Mouse (Mus musculus): ENCODE data around the gene Eif3i. TPM values are rescaled to one million over a fixed set of nuclear protein-coding genes. Genes with fewer than 3 reads are reported as not detected.

Eif3i gene
- total RNA-seq, 2 experiments from 2014 or later = 116 to 135 TPM

DNA sequence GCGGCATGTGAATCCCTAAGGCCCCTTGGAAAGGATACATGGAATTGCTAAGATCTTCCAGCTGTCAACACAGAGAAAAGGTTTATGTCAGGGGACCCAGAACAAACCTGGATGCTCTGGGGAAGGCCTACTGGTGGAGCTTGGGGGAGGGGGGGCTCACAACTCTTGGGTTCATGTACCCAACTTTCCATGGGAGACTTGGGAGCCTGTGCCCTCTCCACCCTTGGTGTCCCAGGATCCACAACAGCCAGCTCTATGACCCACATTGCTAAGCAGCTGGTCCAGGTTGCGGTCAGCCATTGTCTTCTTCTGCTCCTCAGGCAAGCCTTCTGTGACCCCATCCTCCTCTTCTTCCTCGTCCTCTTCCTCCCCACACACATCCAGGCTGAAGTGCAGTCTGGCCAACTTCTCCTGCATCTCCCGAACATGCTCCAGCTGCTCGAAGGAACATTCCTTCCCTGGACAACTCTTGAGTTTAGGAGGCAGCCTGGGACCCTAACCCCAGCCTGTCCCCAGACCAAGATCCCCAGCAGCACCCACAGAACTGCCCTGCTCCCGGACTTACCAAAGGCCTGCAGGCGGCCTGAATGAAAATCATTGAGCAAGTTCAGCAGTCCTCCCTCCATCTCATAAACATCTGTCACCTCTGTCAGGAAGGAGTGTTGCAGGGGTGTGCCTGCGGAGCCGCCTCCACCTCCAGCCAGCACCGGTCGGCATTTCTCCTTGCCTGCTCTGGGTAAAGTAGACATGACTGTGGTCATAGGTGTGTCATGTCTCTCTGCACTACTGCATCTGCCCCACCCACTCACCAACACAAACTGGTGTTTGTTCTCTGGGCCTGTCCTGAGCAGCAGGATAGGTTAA is 20.2 kb upstream of the Eif3i start:
- DNase-seq = no peak
- intact Hi-C loops (cut with DNase I) = no loop called here

DNA sequence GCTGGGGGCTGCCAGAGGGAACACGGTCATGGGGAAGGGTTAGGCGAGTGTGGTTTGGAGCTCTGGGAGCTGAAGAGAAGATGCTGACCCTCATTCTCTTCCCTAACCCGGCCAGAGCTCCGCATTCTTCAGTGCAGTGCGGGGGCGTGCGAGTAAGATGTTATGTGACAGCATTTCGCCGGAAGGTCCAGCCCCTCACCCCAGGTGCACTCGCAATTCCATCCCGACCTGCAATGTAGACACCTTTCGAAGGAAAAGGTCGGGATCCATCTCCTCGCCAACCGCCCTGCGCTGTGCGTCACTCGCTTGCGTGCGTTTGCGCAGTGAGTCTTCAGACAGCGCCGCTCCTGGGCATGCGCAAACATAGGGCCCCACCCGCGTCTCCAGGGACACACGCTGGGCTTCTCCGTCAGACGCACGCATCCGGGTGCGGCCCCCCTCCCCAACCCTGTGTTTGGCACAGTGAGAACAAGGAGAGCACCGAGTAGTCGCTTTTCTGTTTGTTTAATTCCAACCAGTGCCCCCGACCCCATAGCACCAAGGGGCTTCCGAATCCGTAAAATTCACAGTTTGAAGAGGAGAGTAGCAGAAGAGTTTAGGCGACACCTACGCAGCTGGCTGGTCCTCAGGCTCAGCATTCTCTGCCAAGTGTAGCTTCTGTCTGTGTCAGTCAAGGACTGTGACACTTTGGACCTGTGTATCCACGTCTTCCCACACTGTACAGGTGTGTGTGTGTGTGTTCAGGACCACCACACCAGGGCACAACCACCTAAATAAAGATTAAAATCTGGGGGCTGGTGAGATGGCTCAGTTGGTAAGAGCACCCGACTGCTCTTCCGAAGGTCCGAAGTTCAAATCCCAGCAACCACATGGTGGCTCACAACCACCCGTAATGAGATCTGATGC is 18.6 kb upstream of the Eif3i start, which contains the start of gene Iqcc:
TSS of gene Iqcc (minus strand) at position 314 of the 906 bp plus-strand sequence.
- intact Hi-C loops (cut with DNase I) = no loop called here

DNA sequence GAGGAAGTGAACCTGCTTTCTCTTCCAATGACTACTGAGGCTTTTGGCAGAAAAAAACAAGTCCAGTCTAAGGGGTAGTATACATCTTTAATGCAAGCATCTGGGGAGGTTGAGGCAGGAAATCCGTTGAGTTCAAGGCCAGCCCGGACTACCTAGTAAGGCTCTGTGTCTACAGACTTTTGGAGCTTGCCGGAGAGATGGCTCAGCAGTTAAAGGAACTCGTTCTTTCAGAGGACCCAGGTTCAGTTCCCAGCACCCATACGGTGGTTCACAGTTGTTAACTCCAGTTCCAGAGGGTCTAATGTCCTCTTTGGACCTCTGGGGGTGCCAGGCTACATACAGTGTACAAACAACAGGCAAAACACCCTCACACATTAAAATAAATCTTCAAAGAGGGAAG is 17.6 kb upstream of the Eif3i start:
- DNase-seq = no peak
- intact Hi-C loops (cut with DNase I) = no loop called here

More for the DNA sequence above, 18.6 kb upstream of the Eif3i start, which contains the start of gene Iqcc:
- peak; percentile 95 to 98 for DNase-seq

DNA sequence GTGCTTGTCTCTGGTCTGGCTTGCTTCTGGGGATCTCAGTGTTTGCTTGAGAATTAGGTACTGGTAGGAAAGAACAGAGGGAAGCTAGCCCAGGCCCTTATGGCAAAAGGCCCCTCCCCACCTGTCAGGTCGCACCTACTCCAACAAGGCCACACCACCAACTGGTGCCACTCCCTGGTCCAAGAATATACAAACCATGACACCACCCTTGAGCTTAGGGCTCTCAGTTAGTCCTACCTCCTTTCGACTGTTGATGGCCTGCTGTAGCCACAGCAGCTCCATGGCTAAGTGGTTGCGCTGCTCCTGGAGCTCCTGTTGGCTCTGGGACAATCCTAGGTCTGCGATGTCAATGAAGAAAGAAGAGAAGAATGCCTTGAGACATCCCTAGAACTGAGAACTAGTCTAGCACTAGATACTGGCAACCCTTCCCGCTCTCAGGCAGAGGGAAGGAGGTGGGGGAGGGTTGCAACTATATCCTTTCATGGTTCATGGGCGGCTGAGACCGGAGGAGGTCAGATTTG is 16.7 kb upstream of the Eif3i start:
- intact Hi-C loops (cut with DNase I) = no loop called here
- no peak for DNase-seq

DNA sequence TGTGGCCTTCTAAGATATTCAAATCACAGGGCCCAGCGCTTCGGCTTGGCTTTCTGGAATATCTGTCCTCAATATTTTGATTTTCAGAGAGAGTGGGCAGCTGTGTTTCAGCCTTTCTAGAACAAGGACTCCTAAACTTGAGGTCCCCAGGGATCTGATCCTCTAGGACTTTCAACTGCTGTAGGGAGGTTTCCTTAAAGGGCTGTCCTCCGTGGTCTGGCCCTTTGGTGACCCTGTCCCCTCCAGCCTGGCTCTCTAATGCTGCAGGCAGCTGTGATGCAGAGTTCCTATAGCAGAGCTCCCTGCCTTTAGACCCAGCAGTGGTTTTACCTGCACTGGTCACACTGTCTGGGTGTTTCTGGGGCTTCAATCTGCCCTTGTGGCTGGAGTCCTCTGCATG is 16.2 kb upstream of the Eif3i start:
- DNase-seq = no peak
- intact Hi-C loops (cut with DNase I) = no loop called here

DNA sequence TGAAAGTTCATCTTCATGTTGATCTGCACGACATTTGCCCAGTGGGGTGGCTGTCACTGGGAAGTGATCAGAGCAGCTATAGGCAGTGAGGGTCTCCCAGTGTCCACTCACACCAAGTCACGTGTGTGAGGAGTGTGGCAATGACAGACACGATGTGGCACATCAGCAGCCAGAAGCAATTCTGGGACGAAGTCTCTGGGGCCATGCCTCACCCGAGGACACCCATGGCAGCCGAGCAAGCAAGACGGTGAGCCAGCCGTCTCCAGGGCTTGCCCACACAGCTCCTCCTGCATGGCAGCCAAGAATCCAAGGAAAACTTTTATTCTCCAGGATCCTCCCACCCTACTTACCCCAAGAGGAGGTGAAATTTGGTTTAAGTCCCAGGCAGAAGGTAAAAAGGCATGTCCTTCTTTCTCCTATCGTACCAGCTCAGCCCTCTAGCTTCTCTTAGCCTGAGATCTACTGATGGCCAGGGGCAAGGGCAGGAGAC is 15.4 kb upstream of the Eif3i start:
- intact Hi-C loops (cut with DNase I) = no loop called here

DNA sequence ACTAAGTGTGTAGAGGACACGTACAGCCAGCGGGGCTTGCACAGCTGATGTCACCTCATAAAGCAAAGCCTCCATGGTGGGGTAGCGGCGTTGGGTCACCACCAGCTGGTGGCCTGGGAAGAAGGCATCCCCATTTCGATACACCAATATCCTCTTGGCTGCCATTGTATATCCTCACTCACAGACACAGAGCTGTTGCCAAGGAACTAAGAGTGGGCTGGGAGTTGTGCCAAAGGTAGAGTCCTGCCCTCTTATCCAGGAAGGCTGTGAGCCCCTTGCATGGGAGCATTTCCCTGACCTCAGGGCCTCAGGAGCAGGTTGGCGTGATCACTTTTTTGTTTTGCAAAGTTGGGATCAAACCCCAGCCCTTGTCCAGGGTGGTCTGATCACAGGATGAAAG is 13.6 kb upstream of the Eif3i start, which contains the start of gene Dcdc2b:
TSS of gene Dcdc2b (minus strand) at position 165 of the 400 bp plus-strand sequence.
- intact Hi-C loops (cut with DNase I) = no loop called here
- no peak for DNase-seq

More for the DNA sequence above, 15.4 kb upstream of the Eif3i start:
- no peak for DNase-seq

DNA sequence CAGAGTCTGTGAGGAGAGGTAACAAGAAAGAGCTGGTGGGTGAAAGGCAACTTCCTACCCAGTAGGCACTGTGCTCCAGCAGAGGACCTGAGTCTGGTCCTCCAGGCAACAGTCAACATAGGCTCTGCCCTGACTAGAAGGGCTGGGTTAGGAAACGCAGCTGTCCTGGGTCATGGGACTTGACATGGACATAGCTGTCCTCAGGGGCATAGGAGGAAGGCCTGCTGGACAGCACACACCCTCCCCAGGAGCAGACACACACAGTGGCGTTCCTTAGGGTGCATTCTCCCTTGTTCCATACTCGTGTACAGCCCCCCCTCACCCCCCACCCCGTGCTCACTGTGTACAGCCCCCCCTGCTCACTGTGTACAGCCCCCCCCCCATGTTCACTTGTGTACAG is 10.0 kb upstream of the Eif3i start:
- DNase-seq = no peak
- intact Hi-C loops (cut with DNase I) = no loop called here

DNA sequence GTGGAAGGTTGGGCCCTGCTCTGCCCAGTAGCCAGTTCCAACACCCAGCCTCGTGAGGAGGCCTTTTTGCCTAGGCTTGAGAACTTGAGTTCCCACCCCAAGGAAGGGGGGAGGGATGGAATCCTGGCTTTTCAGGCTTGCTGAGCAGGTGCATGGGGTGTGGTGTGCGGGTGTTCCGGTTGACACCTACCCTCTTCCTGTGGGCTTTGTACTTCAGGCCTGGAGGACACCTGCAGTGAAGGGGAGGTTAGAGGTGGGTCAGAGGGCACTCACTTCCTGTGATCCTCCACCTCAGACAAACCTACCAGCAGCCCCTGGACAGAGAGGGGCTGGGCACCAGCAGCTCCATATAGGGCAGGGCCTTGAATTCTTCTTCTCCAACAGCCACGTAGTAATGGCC is 9.6 kb upstream of the Eif3i start:
- intact Hi-C loops (cut with DNase I) = no loop called here
- no peak for DNase-seq

DNA sequence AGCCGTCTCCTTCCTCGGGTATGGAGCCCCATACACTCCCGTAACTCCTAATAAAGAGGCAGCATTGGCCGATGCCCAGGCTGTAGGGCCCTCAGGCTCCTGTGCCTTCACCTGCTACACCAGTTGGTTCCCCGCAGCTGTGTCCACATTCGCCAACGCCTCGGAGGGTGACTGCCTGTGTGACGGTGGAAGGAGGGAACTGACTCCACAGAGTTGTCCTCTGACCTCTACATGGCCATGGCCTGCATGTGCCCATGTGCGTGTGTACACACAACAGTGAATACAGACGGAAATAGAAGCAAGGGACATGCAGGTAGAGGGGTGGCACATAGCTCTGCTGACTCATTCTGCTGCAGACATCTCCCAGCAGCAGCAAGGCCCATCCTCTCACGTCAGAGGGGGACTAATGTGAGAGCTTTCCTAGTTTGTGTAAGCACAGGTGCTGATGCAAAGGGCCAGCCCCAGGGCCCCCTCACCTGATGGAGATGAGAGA is 8.7 kb upstream of the Eif3i start:
- DNase-seq = no peak
- intact Hi-C loops (cut with DNase I) = loop anchor here (2.0 kb wide), 1 partner anchor 24 kb away; no protein-coding TSS in a partner anchor

DNA sequence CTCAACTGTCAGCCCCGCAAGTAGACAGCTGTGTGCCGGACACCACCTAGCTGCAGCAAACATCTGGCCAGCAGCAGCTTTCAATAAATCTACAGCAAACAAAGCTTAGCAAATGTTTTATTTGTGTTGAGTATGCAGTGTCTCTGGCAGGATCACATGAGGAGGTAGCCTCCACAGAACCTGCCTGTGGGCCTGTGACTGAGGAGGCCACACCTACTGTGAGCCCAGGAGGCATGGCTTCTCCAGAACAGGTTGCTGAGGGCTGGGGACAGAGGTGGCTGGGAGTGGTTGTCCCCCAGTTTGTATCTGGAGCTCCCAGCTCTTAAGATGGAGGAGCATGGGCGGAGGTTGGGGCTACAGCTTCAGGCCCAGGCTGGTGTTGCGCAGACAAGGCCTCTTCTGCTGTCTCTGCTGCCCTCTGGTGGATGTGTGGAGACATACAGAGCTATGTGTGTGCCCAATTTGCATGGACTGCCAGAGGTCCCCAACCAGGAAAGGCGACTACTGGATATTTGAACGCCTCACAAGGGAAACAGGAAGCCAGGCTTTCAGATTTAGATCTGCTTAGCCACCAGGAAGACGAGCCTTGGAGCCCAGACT is 8.1 kb upstream of the Eif3i start:
- DNase-seq = peak in 1 of 2 experiments; percentile 76
- intact Hi-C loops (cut with DNase I) = loop anchor here (2.0 kb wide), 1 partner anchor 24 kb away; no protein-coding TSS in a partner anchor

DNA sequence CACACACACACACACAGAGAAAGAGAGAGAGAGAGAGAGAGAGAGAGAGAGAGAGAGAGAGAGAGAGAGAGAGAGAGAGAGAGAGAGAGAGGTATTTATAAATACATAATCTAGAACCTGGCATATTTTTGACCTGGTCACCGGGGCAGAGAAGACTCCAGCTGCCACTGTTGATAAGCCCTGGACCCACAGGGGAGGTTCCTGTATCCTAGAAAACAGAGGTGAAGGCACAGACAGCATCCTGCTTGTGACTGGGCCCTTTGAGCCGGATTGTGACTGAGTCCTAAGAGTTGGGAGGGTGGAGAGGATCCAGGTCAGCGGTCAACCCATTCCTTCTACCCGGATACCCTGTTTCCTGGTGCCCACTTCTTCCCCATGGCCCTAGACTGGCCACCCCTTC is 11.6 kb downstream of the Eif3i start:
- DNase-seq = no peak
- intact Hi-C loops (cut with DNase I) = no loop called here

DNA sequence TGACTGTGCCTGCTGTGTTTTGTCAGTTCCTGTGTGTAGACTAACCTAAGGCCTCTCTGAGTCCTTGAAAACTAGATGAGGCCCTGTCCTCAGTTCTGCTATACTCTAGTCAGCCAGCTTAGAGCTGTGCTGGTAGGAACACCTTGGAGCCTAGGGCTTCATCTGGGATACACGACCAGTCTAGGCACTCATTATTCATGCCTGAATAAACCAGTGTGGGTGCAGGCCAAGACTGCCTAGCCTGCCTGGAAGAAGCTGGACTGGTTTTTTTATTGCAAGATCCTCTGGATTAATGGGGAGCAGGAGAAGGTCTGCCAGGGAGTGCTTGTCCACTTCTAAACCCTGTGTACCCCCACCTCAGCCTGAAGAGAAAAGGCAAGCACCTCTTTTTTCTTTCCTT is 13.5 kb downstream of the Eif3i start:
- no peak for DNase-seq
- intact Hi-C loops (cut with DNase I) = no loop called here

DNA sequence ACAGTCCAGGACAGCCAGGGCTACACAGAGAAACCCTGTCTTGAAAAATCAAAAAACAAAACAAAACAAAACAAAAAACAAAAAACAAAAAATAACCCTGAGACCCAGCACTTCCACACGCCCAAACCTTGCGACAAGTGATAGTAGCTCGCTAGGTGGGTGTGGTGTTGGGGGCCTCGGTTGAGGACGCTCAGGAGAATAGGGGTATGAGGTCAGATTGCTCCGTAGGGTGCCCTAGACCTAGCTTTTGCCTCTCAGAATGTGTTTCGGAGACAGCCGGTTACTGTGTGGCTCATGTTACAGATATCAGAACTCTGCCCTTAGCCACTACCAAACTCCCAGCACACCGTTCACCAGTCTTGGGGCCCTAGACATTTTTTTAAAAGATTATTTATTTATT is 14.7 kb downstream of the Eif3i start:
- DNase-seq = no peak
- intact Hi-C loops (cut with DNase I) = loop anchor here (2.0 kb wide), 1 partner anchor 23 kb away; no protein-coding TSS in a partner anchor

DNA sequence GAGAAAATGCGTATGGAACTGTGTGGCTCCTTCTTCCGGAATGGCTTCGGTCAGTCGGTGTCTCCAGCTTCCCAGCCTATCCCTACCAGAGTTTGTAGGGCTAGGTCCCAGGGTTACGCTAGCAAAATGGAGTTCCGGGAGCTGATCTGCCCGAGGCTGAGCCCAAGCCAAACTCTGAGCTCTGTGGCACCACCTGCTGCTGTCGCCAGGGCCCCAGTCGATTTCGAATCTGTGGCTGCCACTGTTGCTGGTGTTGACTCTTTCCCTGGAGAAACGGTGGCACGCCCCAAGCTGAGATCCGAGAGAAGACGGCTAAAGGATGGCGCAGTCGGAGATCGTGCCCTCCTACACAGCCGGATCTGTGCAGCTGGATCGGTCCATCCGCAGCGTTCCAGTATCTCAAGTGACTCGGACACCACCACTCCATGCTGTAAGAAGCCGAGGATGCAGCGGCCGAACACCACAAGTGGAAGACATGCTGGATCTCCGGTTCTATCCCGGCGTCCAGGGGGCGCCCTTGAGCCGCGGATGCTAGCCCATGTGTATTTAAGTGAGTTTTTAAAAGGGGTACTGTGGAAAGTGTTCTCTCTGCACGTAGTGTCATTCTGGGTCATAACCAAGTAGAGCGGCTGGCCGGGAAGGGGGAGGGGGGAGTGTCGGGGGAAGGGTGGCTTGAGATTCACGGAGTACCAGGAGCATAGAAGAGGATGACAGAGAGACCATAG is 15.4 kb downstream of the Eif3i start:
- intact Hi-C loops (cut with DNase I) = loop anchor here (2.0 kb wide), 1 partner anchor 24 kb away; no protein-coding TSS in a partner anchor
- DNase-seq = peak; percentile 79 to 87

DNA sequence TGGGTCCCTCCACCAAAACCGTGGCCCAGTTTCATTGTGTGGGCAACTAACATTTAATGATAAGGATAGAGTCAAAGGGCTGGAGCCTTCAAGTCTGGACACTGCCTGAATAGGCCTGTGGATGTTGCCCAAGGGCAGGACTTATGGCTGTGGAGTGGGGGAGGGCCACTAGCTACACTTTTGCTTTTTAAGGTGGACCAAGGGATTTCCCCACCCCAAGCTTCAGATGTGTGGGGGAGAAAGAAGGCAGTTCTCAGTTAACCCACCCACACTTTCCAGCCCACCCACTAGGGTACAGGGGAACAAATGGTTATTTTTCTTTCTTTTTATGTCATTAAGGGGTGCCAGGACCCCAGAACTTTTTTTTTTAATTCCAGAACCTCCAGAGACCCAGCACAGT is 16.1 kb downstream of the Eif3i start:
- DNase-seq = no peak
- intact Hi-C loops (cut with DNase I) = loop anchor here (2.0 kb wide), 1 partner anchor 24 kb away; no protein-coding TSS in a partner anchor

DNA sequence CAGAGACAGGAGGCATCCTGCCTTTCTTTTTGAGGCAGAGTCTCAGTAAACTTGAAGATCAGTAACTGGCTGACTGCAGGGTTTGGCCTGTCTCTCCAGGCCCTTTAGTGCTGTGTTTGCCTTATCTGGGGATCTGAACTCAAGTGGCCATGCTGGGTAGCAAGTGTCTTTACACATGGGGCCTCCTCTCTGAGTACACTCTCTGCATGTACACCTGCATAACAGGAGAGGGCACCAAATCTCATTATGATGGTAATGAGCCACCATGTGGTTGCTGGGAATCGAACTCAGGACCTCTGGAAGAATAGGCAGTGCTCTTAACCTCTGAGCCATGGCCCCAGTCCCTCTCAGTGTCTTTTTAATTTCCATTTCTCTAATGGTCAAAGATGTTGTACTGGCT is 18.2 kb downstream of the Eif3i start:
- intact Hi-C loops (cut with DNase I) = no loop called here

DNA sequence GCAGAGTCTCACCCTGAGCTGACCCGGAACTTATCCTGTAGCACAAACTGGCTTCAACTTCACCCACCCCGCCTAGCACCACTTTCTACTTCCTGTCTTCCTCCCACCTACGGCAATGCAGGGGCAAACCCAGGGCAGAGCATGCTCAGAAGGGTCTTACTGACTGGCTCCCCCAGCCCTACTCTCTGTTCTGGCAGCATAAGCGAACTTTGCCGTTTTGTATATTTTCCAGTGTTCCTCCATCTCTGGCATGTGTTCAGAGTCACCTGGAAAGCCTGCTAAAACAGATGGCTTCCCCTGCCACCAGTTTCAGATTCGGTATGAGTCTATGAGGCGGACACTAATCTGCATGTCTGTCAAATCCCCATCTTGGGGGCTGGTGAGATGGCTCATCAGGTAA is 20.1 kb downstream of the Eif3i start:
- DNase-seq = no peak
- intact Hi-C loops (cut with DNase I) = no loop called here

More for the DNA sequence above, 18.2 kb downstream of the Eif3i start:
- no peak for DNase-seq

DNA sequence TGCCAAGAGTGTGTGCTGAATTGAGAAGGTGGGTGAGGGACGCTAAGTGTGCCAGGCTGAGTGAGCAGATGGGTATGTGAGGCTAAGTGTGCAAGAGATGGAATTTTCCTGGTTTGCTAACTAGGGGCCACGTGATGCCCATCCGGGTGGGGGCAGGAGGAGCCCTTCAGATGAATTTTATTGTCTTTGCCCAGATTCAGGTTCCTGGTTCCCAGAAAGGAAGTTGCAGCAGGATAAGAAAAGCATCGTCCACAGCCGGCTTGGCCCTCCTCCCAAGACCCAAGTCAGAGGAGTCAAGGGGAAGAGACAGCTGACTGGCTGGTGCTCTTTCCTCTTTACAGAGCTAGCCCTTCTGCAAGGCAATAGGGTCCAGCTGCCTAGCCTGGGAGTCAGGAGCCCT is 22.0 kb downstream of the Eif3i start, which contains the start of gene Fam167b:
TSS of gene Fam167b (minus strand) at position 84 of the 400 bp plus-strand sequence.
- no peak for DNase-seq
- intact Hi-C loops (cut with DNase I) = no loop called here
